Mouse (Mus musculus): ENCODE data around the gene Hs6st3. TPM values are rescaled to one million over a fixed set of nuclear protein-coding genes. Genes with fewer than 3 reads are reported as not detected.

Gene Hs6st3
- not detected for polyA plus RNA-seq (2014; fragmentation: Illumina TruSeq; extraction: RNeasy Lipid Tissue Mini Kit (QIAGEN cat#74804); ENCODE audit: low replicate concordance)

DNA sequence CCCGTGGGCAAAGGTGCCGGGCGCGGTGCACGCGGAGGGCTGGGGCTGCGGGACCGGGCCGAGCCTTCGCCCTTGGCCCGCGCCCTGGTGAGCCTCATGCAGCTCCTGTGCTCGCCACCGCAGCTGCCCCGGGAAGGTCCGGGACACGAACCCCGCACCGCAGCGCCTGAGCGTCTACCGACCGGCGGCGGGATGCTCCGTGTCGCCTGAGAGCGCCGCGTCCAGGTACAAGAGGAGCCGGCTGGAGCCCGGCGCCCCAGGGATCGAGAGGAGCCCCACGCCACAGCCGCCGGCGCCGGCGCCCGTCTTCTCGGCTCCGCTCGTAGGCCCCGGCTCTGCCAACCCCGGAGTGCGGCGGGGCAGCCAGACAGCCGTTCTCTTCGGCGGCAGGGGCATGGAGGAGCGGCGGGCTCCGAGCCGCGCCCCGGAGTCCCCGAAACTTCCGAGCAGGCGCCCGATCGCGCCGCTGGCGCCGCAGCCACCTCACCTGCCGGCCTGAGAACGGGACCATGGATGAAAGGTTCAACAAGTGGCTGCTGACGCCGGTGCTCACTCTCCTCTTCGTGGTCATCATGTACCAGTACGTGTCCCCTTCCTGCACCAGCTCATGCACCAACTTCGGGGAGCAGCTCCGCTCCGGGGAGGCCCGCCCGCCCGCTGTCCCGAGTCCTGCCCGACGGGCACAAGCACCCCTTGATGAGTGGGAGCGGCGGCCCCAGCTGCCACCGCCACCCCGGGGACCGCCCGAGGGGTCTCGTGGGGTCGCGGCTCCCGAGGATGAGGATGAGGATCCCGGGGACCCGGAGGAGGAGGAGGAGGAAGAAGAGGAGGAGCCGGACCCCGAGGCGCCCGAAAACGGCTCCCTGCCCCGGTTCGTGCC is at the start of gene Hs6st3:
TSS of gene Hs6st3 (plus strand) at position 436 of the 880 bp plus-strand sequence.

DNA sequence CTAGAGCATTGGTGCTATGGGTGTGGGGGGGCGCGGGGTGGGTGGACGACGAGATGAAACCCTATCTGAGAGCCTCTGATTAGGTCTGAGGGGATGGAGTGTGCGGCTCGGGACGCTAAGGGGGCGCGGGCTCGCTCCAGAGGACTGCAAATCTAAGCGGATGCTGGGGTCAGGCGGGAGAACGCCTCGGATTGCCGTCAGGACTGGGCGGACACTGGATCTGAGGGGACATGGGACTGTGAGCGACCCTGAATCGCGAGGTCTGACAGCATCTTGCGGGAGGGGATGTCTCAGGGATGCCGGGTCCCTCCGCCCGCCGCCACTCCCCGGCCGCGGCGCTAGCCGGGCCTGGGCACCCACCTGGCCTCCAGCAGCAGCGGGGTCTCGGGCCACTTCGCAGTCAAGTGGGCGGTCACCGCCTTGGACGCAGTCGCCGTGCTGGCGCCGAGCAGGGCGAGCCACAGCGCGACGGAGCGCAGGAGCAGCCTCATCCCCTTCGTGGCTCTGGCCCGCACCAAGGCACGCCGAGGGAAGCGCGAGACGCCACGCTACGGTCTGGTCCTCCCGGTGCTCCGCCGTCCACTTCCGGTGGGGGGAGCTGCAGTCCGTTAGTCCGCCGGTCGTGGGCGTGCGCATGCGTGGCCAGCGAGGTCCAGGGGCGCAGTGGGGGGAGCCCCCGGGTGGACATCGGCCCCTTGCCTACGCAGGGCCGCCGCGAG is 39.1 kb upstream of the Hs6st3 start, which contains the start of gene Uggt2:
TSS of gene Uggt2 (minus strand) at position 580 of the 719 bp plus-strand sequence.

Other genes with a start within 250 kb of the Hs6st3 start
- gene Dzip1, start 212.9 kb upstream of the Hs6st3 start, polyA plus RNA-seq (2014; fragmentation: Illumina TruSeq; extraction: RNeasy Lipid Tissue Mini Kit (QIAGEN cat#74804); ENCODE audit: low replicate concordance): 3.2 TPM
- 118 TPM for gene Dnajc3, start 200.4 kb upstream of the Hs6st3 start, polyA plus RNA-seq (2014; fragmentation: Illumina TruSeq; extraction: RNeasy Lipid Tissue Mini Kit (QIAGEN cat#74804); ENCODE audit: low replicate concordance)
- 2.6 TPM for gene Uggt2, start 38.9 kb upstream of the Hs6st3 start, polyA plus RNA-seq (2014; fragmentation: Illumina TruSeq; extraction: RNeasy Lipid Tissue Mini Kit (QIAGEN cat#74804); ENCODE audit: low replicate concordance)

Data from small intestine, adult 10 weeks (tissue).